Mouse (Mus musculus): ENCODE results near the gene 2810004N23Rik.

2810004N23Rik gene

DNA sequence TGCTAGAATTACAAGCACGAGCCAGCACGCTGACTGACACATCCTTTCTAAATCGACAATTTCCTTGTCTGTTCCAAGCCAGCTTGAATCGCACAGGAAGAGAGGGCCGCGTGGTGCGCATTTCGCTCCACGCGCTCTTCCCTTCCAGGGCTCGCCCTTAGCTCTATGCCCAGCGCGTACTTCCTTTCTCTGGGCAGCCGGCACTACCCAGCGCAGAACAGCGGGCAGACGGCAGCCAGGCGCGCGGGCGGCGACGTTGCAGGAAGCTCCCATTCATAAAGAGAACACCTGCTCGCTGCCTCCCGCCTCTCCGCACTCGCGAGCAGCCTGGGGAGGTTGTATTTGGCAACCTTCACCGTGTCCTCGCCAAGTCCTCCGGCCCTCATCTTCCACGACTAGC, 70.7 kb downstream of the 2810004N23Rik start:
- DNase-seq (ENCODE audit: inconsistent age in 2 of 2, low spot score in 1 of 2): peak in 1 of 2 experiments; percentile 64

DNA sequence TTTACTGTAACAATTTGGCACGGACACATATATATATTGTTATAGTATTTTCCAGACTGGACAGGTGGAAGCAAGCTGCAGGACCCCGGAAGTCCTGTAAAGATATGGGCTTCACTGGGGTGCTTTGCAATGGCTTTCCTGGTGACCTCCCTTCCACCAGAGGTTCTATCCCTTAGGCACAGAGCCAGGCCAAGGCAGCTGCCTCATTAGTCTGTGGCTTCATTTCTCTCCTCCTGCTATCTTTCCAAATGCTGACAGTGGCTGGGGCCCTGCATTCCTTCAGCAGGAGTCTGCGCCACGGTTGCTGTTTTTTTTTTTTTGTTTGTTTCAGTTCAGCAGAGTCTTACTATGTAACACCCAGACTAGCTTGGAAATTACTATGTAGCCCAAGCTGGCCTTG, 71.2 kb downstream of the 2810004N23Rik start:
- no peak for DNase-seq (ENCODE audit: inconsistent age in 2 of 2, low spot score in 1 of 2)

DNA sequence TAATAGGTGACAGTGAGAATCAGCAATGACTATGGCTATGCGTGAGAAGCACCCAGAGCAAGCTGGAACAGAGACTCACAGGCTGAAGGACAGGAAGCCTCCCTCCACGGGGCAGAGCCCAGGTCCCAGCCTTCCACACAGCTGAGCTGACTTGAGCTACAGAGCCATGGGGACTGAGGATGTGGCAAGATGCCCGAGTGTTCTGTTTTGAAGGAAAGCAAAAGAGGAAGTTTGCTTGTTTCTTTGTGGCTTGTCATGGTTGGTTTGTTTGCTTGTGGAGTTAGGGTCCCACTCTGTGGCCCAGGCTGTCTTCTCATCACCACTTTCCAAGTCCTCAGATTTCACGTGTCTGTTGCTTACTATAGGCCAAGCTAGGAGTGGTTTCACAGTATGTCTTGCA, 72.2 kb downstream of the 2810004N23Rik start:
- no peak for DNase-seq (ENCODE audit: inconsistent age in 2 of 2, low spot score in 1 of 2)

Measured in adrenal gland, adult (tissue).